Mouse (Mus musculus) testis, adult 2 months (tissue): ENCODE measurements at regions not wholly inside any gene's neighbourhood (a gene's known extent, or its start where the extent isn't known, plus 50 kb on each side); places are given as distances from the start of the nearest gene placed in this dataset.

Experiments used
- CTCF ChIP-seq: fragments of 200-500 bp; IDR thresholded peaks from 2 replicates; pipeline ENCODE4 v1.5.1; 2012; ENCODE audit warnings: low read depth, mild to moderate bottlenecking, inconsistent platforms, low read length, moderate library complexity; ENCODE audit not compliant: control insufficient read depth, insufficient read depth, insufficient replicate concordance
- POLR2A ChIP-seq: fragments of 200-500 bp; IDR thresholded peaks from 2 replicates; pipeline ENCODE4 v1.6.1; 2012; ENCODE audit warnings: low read depth, mild to moderate bottlenecking, inconsistent platforms, low read length, moderate library complexity; ENCODE audit not compliant: control insufficient read depth

DNA sequence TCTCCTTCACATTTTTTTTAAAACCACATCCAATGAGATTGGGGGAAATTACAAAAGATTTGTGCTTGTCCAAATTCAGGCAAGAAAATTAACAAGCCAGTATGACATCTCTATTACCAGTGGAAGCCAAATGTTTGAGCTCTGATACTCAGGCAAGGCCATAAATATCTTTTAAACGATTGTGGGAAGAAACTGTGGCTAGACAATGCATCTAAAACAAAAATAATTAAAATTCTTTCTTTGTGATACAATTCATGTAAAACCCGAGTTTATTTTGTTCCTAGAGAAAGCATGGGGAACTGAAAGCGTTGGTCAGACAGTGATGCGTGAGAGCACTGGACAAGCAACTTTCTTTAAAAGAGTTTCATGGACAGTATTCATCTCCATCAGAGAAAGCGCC, 223.2 kb upstream of the Nr2f2 start:
- TF ChIP-seq CTCF (no peak), POLR2A (no peak)
